Mouse (Mus musculus): Measurements from ENCODE around the gene BC049715.
A peak's percentile ranks its signal among the peaks of the same experiment; 100 is the strongest.
"Not testable (repeated sequence)": the region's sequence is repeated elsewhere in the genome, so short reads cannot be mapped to it uniquely, and the experiment has no call there.

BC049715 gene

GRCm38 (mm10) chr6:136848971-136849370 lies 21.5 kb downstream of the BC049715 start:
- no peak for DNase-seq (ENCODE audit: low spot score in 2 of 2)

GRCm38 (mm10) chr6:136850267-136850666 lies 22.8 kb downstream of the BC049715 start:
- no peak for DNase-seq (ENCODE audit: low spot score in 2 of 2)

- DNase-seq (ENCODE audit: low spot score in 2 of 2): no peak
Measured at GRCm38 (mm10) chr6:136852348-136852747, 24.9 kb downstream of the BC049715 start.

GRCm38 (mm10) chr6:136852762-136853161 lies 25.3 kb downstream of the BC049715 start:
- no peak for DNase-seq (ENCODE audit: low spot score in 2 of 2)

- peak; percentile 66 to 71 for DNase-seq (ENCODE audit: low spot score in 2 of 2)
Measured at GRCm38 (mm10) chr6:136854361-136854781, 26.9 kb downstream of the BC049715 start.

- DNase-seq (ENCODE audit: low spot score in 2 of 2): no peak
Measured at GRCm38 (mm10) chr6:136855183-136855582, 27.8 kb downstream of the BC049715 start.

GRCm38 (mm10) chr6:136856071-136856636 lies 28.7 kb downstream of the BC049715 start:
- DNase-seq (ENCODE audit: low spot score in 2 of 2): peak; percentile 50 to 58

GRCm38 (mm10) chr6:136857186-136857872 lies 29.9 kb downstream of the BC049715 start, which contains the start of gene Art4:
Art4 (minus strand) TSS chr6:136857733.
- DNase-seq (ENCODE audit: low spot score in 2 of 2): peak; percentile 62 to 68

GRCm38 (mm10) chr6:136857873-136858260 lies 30.4 kb downstream of the BC049715 start:
- DNase-seq (ENCODE audit: low spot score in 2 of 2): no peak

- no peak for DNase-seq (ENCODE audit: low spot score in 2 of 2)
Measured at GRCm38 (mm10) chr6:136858420-136858819, 31.0 kb downstream of the BC049715 start.

GRCm38 (mm10) chr6:136861020-136861419 lies 33.6 kb downstream of the BC049715 start:
- peak in 1 of 2 experiments; percentile 53 for DNase-seq (ENCODE audit: low spot score in 2 of 2)

- DNase-seq (ENCODE audit: low spot score in 2 of 2): no peak
Measured at GRCm38 (mm10) chr6:136865360-136865759, 37.9 kb downstream of the BC049715 start.

- DNase-seq (ENCODE audit: low spot score in 2 of 2): no peak
Measured at GRCm38 (mm10) chr6:136866150-136866549, 38.7 kb downstream of the BC049715 start.

- no peak for DNase-seq (ENCODE audit: low spot score in 2 of 2)
Measured at GRCm38 (mm10) chr6:136868921-136869320, 41.5 kb downstream of the BC049715 start.

GRCm38 (mm10) chr6:136874599-136874998 lies 47.2 kb downstream of the BC049715 start:
- DNase-seq (ENCODE audit: low spot score in 2 of 2): no peak

- no peak for DNase-seq (ENCODE audit: low spot score in 2 of 2)
Measured at GRCm38 (mm10) chr6:136875670-136876069, 48.2 kb downstream of the BC049715 start, which contains the start of gene Mgp. Mgp (minus strand) TSS chr6:136875823.

GRCm38 (mm10) chr6:136881678-136882077 lies 54.3 kb downstream of the BC049715 start:
- DNase-seq (ENCODE audit: low spot score in 2 of 2): no peak

GRCm38 (mm10) chr6:136883431-136883915 lies 56.0 kb downstream of the BC049715 start:
- DNase-seq (ENCODE audit: low spot score in 2 of 2): no peak

- DNase-seq (ENCODE audit: low spot score in 2 of 2): no peak
Measured at GRCm38 (mm10) chr6:136883961-136884360, 56.5 kb downstream of the BC049715 start.

- DNase-seq (ENCODE audit: low spot score in 2 of 2): not testable (repeated sequence)
Measured at GRCm38 (mm10) chr6:136884766-136885165, 57.3 kb downstream of the BC049715 start.

- no peak for DNase-seq (ENCODE audit: low spot score in 2 of 2)
Measured at GRCm38 (mm10) chr6:136887854-136888253, 60.4 kb downstream of the BC049715 start.

- no peak for DNase-seq (ENCODE audit: low spot score in 2 of 2)
Measured at GRCm38 (mm10) chr6:136889067-136889466, 61.6 kb downstream of the BC049715 start.

- no peak for DNase-seq (ENCODE audit: low spot score in 2 of 2)
Measured at GRCm38 (mm10) chr6:136889554-136889953, 62.1 kb downstream of the BC049715 start.

All from thymus, postnatal 10 days (tissue).